Mouse (Mus musculus): ENCODE data around the gene Igsf21.

- no peak for TF ChIP-seq GATA1 (IDR thresholded peaks at IDR 0.05; ENCODE audit: low read length)
- TF ChIP-seq TAL1 (IDR thresholded peaks at IDR 0.05; ENCODE audit: low read length) = no peak
These were observed 124.0 kb downstream of the Igsf21 start for GRCm38 (mm10) chr4:140122534-140122933.
